Mouse (Mus musculus) brain, embryonic 14.5 days (tissue): ENCODE data around the gene Med13. TPM values are rescaled to one million over a fixed set of nuclear protein-coding genes. Genes with fewer than 3 reads are reported as not detected.
"Not testable (repeated sequence)": the region's sequence is repeated elsewhere in the genome, so short reads cannot be mapped to it uniquely, and the experiment has no call there.

Experiments used
- DNase-seq: peaks from one replicate; pipeline ENCODE4 v3.0.0-alpha.2; 2011; ENCODE audit warnings: low read depth
- CTCF ChIP-seq: fragments of 200-500 bp; IDR thresholded peaks from 2 replicates; pipeline ENCODE4 v1.5.1; 2012; ENCODE audit warnings: inconsistent platforms, mild to moderate bottlenecking, moderate library complexity, borderline replicate concordance; ENCODE audit not compliant: insufficient read depth, insufficient read length; ENCODE audit errors: extremely low read depth
- POLR2A ChIP-seq: fragments of 200-500 bp; IDR thresholded peaks from 2 replicates; pipeline ENCODE4 v1.6.1; 2012; ENCODE audit warnings: mild to moderate bottlenecking, inconsistent platforms, borderline replicate concordance; ENCODE audit not compliant: poor library complexity, insufficient read depth, insufficient read length, severe bottlenecking; ENCODE audit errors: extremely low read depth
- polyA plus RNA-seq: library from polyadenylated mRNA; depleted of rRNA; stranded (reverse); fragments of >200 nt; gene quantifications from 2 replicates; pipeline ENCODE4 v1.2.3, GENCODE M21; 2012

Gene Med13
- polyA plus RNA-seq, 1 experiment, result 30.3 TPM

GRCm38 (mm10) chr11:86347387-86348122 lies 9.8 kb downstream of the Med13 start:
- no peak for DNase-seq
- TF ChIP-seq POLR2A (no peak), CTCF (no peak)

- DNase-seq, result no peak
- TF ChIP-seq POLR2A (no peak), CTCF (no peak)
Observed at GRCm38 (mm10) chr11:86346525-86346924, 10.9 kb downstream of the Med13 start.

- DNase-seq, result not testable (repeated sequence)
Observed at GRCm38 (mm10) chr11:86344940-86345339, 12.5 kb downstream of the Med13 start.

GRCm38 (mm10) chr11:86324251-86324650 lies 33.2 kb downstream of the Med13 start:
- TF ChIP-seq CTCF, result no peak
- TF ChIP-seq POLR2A, result no peak
- no peak for DNase-seq

GRCm38 (mm10) chr11:86314992-86315391 lies 42.4 kb downstream of the Med13 start:
- not testable (repeated sequence) for DNase-seq

- no peak for DNase-seq
- no peak for TF ChIP-seq POLR2A
- no peak for TF ChIP-seq CTCF
Observed at GRCm38 (mm10) chr11:86310280-86310679, 47.1 kb downstream of the Med13 start.

- not testable (repeated sequence) for DNase-seq
Observed at GRCm38 (mm10) chr11:86292201-86292600, 65.2 kb downstream of the Med13 start.

GRCm38 (mm10) chr11:86291714-86292113 lies 65.7 kb downstream of the Med13 start:
- DNase-seq, result no peak
- no peak for TF ChIP-seq POLR2A
- no peak for TF ChIP-seq CTCF

GRCm38 (mm10) chr11:86285729-86286128 lies 71.7 kb downstream of the Med13 start:
- TF ChIP-seq CTCF (no peak), POLR2A (no peak)
- no peak for DNase-seq

GRCm38 (mm10) chr11:86278442-86279102 lies 78.8 kb downstream of the Med13 start:
- TF ChIP-seq CTCF, result no peak
- DNase-seq, result no peak

- DNase-seq, result peak; percentile 98
- no peak for TF ChIP-seq CTCF
- TF ChIP-seq POLR2A, result peak; percentile 65; the same call in 1 of the 2 replicates
Observed at GRCm38 (mm10) chr11:86257460-86258076, 99.8 kb downstream of the Med13 start, which contains the start of gene Ints2. TSS of gene Ints2 (minus strand) at chr11:86257575.

- no peak for DNase-seq
- TF ChIP-seq POLR2A, result no peak
- TF ChIP-seq CTCF, result no peak
Observed at GRCm38 (mm10) chr11:86257054-86257453, 100.3 kb downstream of the Med13 start.
